Mouse (Mus musculus) gastrocnemius, adult 2 months (tissue): ENCODE results near the gene Klk13. TPM values are rescaled to one million over a fixed set of nuclear protein-coding genes. Genes with fewer than 3 reads are reported as not detected.

Experiments used
- DNase-seq: peaks from one replicate; pipeline ENCODE4 v3.0.0; 2022
- H3K27ac ChIP-seq: fragments of 200-600 bp; 2 replicates; pipeline ENCODE4 v1.8.1; 2022; ENCODE audit warnings: mild to moderate bottlenecking
- H3K4me3 ChIP-seq: fragments of 200-600 bp; 2 replicates; pipeline ENCODE4 v1.8.1; 2022; ENCODE audit warnings: mild to moderate bottlenecking, moderate library complexity
- CTCF ChIP-seq: fragments of 200-600 bp; IDR thresholded peaks from 2 replicates; pipeline ENCODE4 v1.8.1; 2022; ENCODE audit warnings: antibody characterized with exemption, mild to moderate bottlenecking, moderate library complexity
- intact Hi-C: fragments of 180-260 bp; cut with DNase I; formaldehyde crosslinking; loops from one replicate; pipeline ENCODE4 v1.15.1; 2025
- total RNA-seq, 2 experiments: library from RNA; stranded (reverse); gene quantifications; 2 replicates each; pipeline ENCODE4 v1.2.3; 2021

Gene Klk13
- total RNA-seq, 2 experiments from 2014 or later, result 0.22 TPM; not detected in 1

DNA sequence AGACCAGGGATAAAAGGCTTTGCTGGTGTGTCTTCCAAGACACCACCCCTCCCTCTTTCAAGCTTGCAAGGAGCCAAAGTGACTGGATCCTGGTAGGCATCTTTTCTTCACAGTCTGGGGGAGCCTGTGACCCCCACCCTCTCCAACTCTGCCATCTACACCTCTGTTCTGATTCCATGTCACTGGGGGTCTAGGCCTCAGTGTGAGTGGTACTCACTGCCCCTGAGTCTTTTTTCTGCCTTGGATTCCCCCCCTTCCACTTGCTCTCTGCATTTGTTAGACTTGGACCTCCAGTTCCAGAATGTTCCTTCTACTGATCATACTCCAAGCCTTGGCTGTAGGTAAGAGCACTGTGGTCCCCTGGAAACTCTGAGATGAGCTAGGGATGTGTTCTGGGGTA lies 22.2 kb upstream of the Klk13 start, which contains the start of gene Klk14:
Gene Klk14, plus strand, starts transcription at position 301 of the 400 bp plus-strand sequence.
- no peak for TF ChIP-seq CTCF
- no peak for DNase-seq
- Histone ChIP-seq H3K4me3 (no peak within 1 kb of the TSS), H3K27ac (no peak within 1 kb of the TSS)
- intact Hi-C loops, result no loop called here

DNA sequence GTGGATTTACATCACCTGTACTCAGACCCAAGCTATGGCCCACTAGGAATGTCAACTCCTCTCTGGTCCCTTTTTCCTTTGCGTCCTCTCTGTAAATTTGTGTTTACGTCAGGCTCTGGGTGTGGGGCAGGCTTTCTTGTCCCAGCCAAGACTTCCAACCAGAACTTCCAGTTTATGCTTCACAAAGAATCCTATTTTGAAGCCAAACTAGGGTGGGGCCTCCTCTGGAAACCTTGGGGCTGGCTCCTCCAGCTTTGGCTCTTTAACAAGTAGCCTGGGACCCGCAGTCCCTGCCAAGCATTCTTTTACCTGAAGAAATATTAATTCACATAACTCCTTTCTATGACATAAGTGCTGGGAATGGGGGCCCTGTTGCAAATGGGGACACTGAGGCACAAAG lies 2.3 kb upstream of the Klk13 start:
- Histone ChIP-seq H3K4me3 (no peak overlapping the region), H3K27ac (no peak overlapping the region)
- DNase-seq, result no peak
- intact Hi-C loops, result no loop called here
- TF ChIP-seq CTCF, result no peak

DNA sequence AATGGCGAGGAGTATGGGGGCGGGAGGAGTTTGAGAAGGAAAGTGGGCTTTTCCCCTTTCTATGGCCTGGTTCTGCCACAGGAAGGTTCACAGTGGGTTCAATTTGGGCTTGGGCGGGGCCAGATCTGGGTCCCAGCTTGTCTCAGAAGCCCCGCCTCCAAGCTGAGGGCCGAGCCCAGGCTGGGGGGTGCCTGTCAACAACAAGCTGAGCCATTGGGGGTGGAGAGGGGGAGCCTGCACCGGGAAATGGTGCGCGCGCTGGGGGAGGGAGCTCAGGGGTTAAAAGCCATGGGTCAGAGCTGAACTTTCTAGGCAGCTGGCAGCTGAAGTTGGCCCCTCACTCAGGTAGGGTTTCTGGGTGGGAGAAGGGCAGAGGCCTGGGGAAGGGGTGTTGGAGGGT lies 550 bp downstream of the Klk13 start:
- no peak for DNase-seq
- intact Hi-C loops, result no loop called here
- no peak for TF ChIP-seq CTCF
- Histone ChIP-seq H3K27ac (no peak overlapping the region), H3K4me3 (no peak overlapping the region)

DNA sequence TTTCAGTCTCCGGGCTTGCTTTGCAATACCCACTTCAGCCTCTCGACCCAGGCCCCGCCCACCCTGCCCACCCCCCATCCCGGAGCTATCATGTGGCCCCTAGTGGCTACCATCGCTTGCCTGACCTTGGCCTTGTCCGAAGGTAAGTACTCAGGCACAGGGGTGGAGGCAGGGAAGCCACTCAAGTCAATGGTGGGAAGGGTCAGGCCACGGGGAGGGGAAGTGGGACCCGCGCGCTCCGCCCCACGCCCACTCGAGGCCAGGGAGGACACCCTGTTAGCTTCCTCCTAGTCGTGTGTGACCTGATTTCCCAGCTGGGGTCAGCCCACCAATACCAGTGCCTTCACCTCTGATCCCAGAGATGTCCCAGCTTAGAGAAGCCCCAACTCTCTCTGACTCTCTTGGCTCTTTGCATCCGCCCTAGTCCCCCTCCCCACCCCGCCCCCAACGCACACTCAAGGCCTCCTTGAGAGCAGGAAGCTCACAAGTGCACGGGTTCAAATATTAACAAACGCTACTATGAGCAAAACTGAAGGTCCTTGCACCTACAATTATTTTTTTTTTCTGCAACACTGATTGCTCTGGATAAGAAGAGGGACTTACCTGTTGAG lies 1.5 kb downstream of the Klk13 start:
- no peak for DNase-seq
- no peak overlapping the region for H3K27ac ChIP-seq
- intact Hi-C loops, result no loop called here
- H3K4me3 ChIP-seq, result no peak overlapping the region
- no peak for TF ChIP-seq CTCF

DNA sequence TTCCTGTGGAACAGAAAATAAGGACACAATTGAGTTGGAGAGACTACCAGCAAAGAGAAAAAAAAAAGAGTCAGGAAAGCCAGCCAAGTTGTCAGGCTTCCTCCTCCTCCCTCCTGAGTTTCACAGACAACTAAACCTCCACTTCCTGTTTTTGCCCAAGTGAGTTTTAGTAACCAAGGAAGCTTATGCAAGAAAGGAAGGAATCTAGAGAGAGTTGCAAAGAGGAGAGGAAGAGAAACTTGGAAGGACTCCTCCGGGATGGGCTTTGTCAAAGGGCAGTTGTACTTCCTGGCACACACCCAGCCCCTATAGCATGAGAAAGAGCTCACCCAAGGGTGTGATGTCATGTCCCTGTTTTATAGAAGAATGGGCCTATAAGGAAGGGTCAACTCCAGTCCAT lies 35.4 kb downstream of the Klk13 start:
- DNase-seq, result peak; percentile 37
- TF ChIP-seq CTCF, result no peak
- Histone ChIP-seq H3K27ac (peak overlapping the region; percentile 28; the same call in 1 of the 2 replicates), H3K4me3 (no peak overlapping the region)
- intact Hi-C loops, result no loop called here

DNA sequence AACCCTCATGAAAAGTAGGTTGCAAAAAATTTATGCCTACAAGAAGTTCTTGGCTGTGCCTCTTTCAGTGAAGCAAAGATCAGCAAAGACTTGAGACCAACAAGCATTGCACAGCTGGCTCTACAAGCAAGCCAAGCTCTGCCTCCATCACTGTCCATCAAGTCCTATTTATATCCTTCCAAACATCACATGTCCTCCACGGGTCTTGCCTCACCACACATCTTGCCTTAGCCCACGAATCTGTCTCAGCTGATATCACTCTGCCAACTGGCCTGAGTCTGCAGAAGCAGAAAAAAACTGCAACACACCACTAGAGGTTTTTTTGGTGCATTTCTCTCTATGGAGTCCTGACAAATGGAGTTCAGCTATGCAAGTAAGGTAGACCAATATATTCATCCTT lies 40.4 kb downstream of the Klk13 start:
- no peak for DNase-seq
- no peak for TF ChIP-seq CTCF
- Histone ChIP-seq H3K27ac (no peak overlapping the region), H3K4me3 (no peak overlapping the region)
- intact Hi-C loops, result no loop called here

DNA sequence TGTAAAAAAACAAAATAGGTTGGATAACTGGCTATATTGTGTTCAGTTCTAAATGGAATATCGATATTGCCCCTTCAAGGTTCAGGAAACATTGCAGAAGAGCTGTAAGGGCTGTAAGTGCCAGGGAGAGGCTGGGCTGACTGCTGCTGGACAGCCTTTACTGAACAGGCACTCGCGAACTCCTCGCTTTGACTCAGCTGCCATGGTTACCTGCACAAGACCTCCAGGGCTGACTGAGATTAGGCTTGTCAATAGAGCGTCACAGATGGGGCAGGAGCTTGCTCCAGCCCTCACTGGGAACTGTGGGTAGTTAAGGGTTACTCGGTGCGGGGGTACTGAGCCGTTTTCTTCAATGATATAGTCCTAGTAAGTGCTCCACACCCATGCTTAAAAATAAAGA lies 54.1 kb downstream of the Klk13 start:
- TF ChIP-seq CTCF, result no peak
- Histone ChIP-seq H3K27ac (no peak overlapping the region), H3K4me3 (no peak overlapping the region)
- DNase-seq, result no peak
- intact Hi-C loops, result no loop called here

DNA sequence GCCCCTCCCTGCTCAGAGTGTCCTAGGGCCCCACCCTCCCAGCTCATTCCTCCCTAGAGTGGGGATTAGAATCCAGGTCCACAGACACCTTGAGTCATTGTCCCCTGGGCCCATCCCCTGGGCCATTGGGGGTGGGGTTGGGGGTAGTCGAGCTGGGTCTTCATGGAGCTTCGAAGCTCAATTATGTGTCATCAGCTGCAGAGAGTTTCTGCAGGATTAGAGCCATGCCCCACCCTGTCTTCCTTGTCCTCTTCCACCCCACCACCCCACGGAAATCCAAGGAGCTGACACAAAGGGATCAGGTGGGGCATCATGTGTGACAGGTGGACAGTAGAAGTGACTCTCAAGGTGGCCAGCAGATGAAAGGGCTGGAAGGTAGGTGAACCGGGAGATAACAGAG lies 56.2 kb downstream of the Klk13 start, which contains the start of gene Klk12:
Gene Klk12, plus strand, starts transcription at position 301 of the 400 bp plus-strand sequence.
- Histone ChIP-seq H3K4me3 (no peak within 1 kb of the TSS), H3K27ac (no peak within 1 kb of the TSS)
- no peak for DNase-seq
- intact Hi-C loops, result no loop called here
- no peak for TF ChIP-seq CTCF

DNA sequence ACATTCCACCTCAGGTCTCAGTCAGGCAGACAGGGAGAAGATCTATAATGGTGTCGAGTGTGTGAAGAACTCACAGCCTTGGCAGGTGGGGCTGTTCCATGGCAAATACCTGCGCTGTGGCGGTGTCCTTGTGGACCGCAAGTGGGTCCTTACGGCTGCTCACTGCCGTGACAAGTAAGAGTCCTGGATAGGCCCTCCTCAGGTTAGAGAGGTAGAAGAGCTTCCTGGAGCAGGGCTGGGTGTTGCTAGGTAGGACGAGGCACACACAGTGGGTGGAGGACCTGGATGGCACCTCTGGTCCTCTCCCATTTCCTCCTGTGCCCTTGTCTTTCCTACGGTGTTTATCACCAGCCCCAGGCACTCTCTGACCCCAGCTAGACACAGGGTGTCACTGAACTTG lies 57.3 kb downstream of the Klk13 start:
- intact Hi-C loops, result no loop called here
- Histone ChIP-seq H3K27ac (no peak overlapping the region), H3K4me3 (no peak overlapping the region)
- DNase-seq, result no peak
- no peak for TF ChIP-seq CTCF

DNA sequence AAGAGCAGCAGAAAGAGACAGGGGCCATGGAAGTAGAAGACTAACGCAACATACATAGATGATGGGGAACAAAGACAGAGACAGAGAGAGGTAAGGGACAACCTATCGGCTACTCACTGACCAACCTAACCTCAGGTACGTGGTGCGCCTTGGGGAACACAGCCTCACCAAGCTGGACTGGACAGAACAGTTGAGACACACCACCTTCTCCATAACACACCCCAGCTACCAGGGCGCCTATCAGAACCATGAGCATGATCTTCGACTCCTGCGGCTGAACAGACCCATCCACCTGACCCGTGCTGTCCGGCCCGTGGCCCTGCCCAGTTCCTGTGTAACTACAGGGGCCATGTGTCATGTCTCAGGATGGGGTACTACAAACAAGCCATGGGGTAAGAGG lies 58.3 kb downstream of the Klk13 start:
- intact Hi-C loops, result no loop called here
- no peak for TF ChIP-seq CTCF
- H3K27ac ChIP-seq, result no peak overlapping the region
- no peak for DNase-seq
- H3K4me3 ChIP-seq, result no peak overlapping the region

DNA sequence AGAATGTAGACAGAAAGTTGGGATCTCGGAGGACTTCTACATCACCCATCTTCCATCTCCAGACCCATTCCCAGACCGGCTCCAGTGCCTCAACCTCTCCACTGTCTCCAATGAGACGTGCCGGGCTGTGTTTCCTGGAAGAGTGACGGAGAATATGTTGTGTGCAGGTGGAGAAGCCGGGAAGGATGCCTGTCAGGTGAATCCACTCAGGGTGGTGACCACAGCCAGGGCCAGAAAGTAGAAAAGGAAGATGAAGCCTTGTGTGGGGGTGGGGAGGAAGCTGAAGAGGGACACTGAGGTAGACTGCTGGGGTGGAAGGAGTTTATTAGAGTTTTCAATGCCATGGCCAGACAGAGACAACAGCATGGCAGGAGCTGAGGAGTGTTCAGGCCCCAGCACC lies 59.5 kb downstream of the Klk13 start:
- intact Hi-C loops, result no loop called here
- Histone ChIP-seq H3K4me3 (no peak overlapping the region), H3K27ac (no peak overlapping the region)
- no peak for TF ChIP-seq CTCF
- no peak for DNase-seq

DNA sequence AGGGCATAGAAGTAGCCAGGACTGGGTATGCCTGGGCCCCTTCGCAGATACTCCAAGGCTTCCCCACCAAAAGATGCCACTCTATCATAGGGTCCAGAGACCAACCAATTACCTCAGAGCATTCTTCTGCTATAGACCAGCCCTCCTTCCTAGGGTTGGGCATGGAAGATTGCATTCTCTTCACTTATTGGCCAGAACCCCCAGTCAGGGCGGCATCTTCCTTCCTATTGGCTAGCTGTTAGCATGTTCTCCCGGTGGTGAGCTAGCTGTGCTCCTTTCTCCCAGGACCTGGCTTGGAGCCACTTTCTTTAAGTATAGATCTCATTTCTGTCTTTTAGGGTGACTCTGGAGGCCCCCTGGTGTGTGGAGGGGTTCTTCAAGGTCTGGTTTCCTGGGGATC lies 60.5 kb downstream of the Klk13 start:
- DNase-seq, result no peak
- TF ChIP-seq CTCF, result no peak
- Histone ChIP-seq H3K4me3 (no peak overlapping the region), H3K27ac (no peak overlapping the region)
- intact Hi-C loops, result no loop called here

DNA sequence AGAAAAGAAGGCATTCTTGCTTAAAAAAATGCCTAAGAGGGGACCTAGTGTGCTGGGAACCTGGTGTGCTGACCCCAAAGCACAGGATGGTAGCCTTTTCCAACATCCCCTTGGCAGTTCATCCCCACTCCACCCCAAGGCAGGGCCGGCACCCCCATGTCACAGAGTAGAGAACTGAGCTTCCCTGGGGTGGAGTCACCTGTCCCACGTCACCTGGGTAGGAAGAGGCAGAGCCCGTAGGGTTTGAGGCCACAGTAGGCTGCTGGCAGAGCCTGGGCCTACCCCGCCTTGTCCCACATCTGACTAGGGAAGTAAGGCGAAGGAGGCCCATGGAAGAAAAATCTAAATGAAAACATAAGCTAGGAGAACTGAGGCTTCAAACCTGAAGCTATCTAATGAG lies 62.0 kb downstream of the Klk13 start, which contains the start of gene Klk11:
Gene Klk11, plus strand, starts transcription at position 241 of the 400 bp plus-strand sequence.
- Histone ChIP-seq H3K27ac (no peak within 1 kb of the TSS), H3K4me3 (no peak within 1 kb of the TSS)
- no peak for DNase-seq
- intact Hi-C loops, result no loop called here
- TF ChIP-seq CTCF, result no peak

DNA sequence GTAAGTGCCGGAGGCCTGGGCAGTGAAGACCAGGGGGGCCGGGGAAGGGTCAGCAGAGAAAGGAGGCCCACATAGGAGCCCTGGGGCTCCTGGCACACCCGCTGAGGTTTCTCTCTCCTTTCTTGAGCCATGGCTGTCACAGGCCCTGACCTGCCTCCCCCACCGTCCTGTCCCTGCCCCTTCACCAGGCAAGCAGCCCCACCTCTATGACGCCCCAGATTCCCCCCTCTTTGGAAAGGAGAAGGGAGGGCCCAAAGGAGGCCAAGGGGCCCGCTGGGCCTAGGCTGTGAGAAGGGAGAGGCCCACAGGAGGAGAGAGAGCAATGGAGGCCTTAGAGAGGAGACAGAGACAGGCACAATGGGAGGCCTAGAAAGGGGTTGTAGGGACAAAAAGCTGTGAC lies 62.4 kb downstream of the Klk13 start:
- no peak for DNase-seq
- no peak overlapping the region for H3K27ac ChIP-seq
- no peak for TF ChIP-seq CTCF
- intact Hi-C loops, result no loop called here
- no peak overlapping the region for H3K4me3 ChIP-seq
